Mouse (Mus musculus): Measurements from ENCODE around the gene Gm10837. TPM values are rescaled to one million over a fixed set of nuclear protein-coding genes. Genes with fewer than 3 reads are reported as not detected.

Gene Gm10837
- polyA plus RNA-seq, 1 experiment from 2014 or later, result 0.35 TPM

- Histone ChIP-seq H3K9ac (replicated peaks; ENCODE audit: low read depth, low read length) (peak overlapping the region; percentile 49; the same call in 1 of the 2 replicates), H3K4me2 (ENCODE audit: low read depth, low read length) (peak overlapping the region; percentile 39), H3K4me3 (ENCODE audit: low read depth, low read length) (peak overlapping the region; percentile 1; the same call in 1 of the 2 replicates), H3K36me3 (ENCODE audit: control insufficient read depth, insufficient read depth, low read length) (no peaks in the 10 kb centered on the region), H3K27ac (ENCODE audit: low read depth, low read length) (peak overlapping the region; percentile 56; the same call in 1 of the 2 replicates), H3K9me3 (ENCODE audit: control insufficient read depth, low read length) (no peaks in the 10 kb centered on the region), H3K27me3 (ENCODE audit: control insufficient read depth, insufficient read depth, low read length) (peaks cover 51% of the 10 kb centered on the region), H3K4me1 (ENCODE audit: control insufficient read depth, insufficient read depth, low read length) (no peaks in the 10 kb centered on the region)
- 3% methylated on average over 37 of the region's 38 CpGs for WGBS
- peak; percentile 16; the same call in 1 of the 2 replicates for ATAC-seq (ENCODE audit: low read depth)
Measured at GRCm38 (mm10) chr14:122482081-122483023, 8.0 kb upstream of the Gm10837 start.

GRCm38 (mm10) chr14:122483024-122483385 lies 7.4 kb upstream of the Gm10837 start:
- Histone ChIP-seq H3K4me1 (ENCODE audit: control insufficient read depth, insufficient read depth, low read length) (no peaks in the 10 kb centered on the region), H3K27me3 (ENCODE audit: control insufficient read depth, insufficient read depth, low read length) (peaks cover 55% of the 10 kb centered on the region), H3K9me3 (ENCODE audit: control insufficient read depth, low read length) (no peaks in the 10 kb centered on the region), H3K27ac (ENCODE audit: low read depth, low read length) (peak overlapping the region; percentile 53; the same call in 1 of the 2 replicates), H3K9ac (replicated peaks; ENCODE audit: low read depth, low read length) (no peak overlapping the region), H3K36me3 (ENCODE audit: control insufficient read depth, insufficient read depth, low read length) (no peaks in the 10 kb centered on the region), H3K4me2 (ENCODE audit: low read depth, low read length) (peak overlapping the region; percentile 39; the same call in 1 of the 2 replicates), H3K4me3 (ENCODE audit: low read depth, low read length) (no peak overlapping the region; the same call in 1 of the 2 replicates)
- WGBS, result 4% methylated on average over 5 of the region's 5 CpGs
- no peak for ATAC-seq (ENCODE audit: low read depth)

- ATAC-seq (ENCODE audit: low read depth), result 0 out of 2 replicates have a peak, but pooled peaks have one; percentile 32
- no peak overlapping the region; the same call in 1 of the 2 replicates for H3K27ac ChIP-seq (ENCODE audit: low read depth, low read length)
- H3K9ac ChIP-seq (replicated peaks; ENCODE audit: low read depth, low read length), result no peak overlapping the region; the same call in 1 of the 2 replicates
- H3K4me3 ChIP-seq (ENCODE audit: low read depth, low read length), result no peak overlapping the region
- no peaks in the 10 kb centered on the region for H3K36me3 ChIP-seq (ENCODE audit: control insufficient read depth, insufficient read depth, low read length)
- no peaks in the 10 kb centered on the region for H3K9me3 ChIP-seq (ENCODE audit: control insufficient read depth, low read length)
- 8% methylated on average over 18 of the region's 18 CpGs for WGBS
- peak overlapping the region; percentile 26; the same call in 1 of the 2 replicates for H3K4me2 ChIP-seq (ENCODE audit: low read depth, low read length)
- H3K27me3 ChIP-seq (ENCODE audit: control insufficient read depth, insufficient read depth, low read length), result peaks cover 55% of the 10 kb centered on the region
- no peaks in the 10 kb centered on the region for H3K4me1 ChIP-seq (ENCODE audit: control insufficient read depth, insufficient read depth, low read length)
Measured at GRCm38 (mm10) chr14:122483556-122484421, 6.6 kb upstream of the Gm10837 start.

- H3K4me1 ChIP-seq (ENCODE audit: control insufficient read depth, insufficient read depth, low read length), result no peaks in the 10 kb centered on the region
- peak overlapping the region; percentile 26; the same call in 1 of the 2 replicates for H3K4me2 ChIP-seq (ENCODE audit: low read depth, low read length)
- peak overlapping the region; percentile 34; the same call in 1 of the 2 replicates for H3K27ac ChIP-seq (ENCODE audit: low read depth, low read length)
- H3K9ac ChIP-seq (replicated peaks; ENCODE audit: low read depth, low read length), result no peak overlapping the region
- ATAC-seq (ENCODE audit: low read depth), result no peak
- H3K36me3 ChIP-seq (ENCODE audit: control insufficient read depth, insufficient read depth, low read length), result no peaks in the 10 kb centered on the region
- WGBS, result 36% methylated on average over 2 of the region's 4 CpGs
- no peak overlapping the region for H3K4me3 ChIP-seq (ENCODE audit: low read depth, low read length)
- H3K27me3 ChIP-seq (ENCODE audit: control insufficient read depth, insufficient read depth, low read length), result peaks cover 55% of the 10 kb centered on the region
- H3K9me3 ChIP-seq (ENCODE audit: control insufficient read depth, low read length), result no peaks in the 10 kb centered on the region
Measured at GRCm38 (mm10) chr14:122484458-122484843, 5.9 kb upstream of the Gm10837 start.

GRCm38 (mm10) chr14:122484844-122485551 lies 5.4 kb upstream of the Gm10837 start:
- 3% methylated on average over 24 of the region's 24 CpGs for WGBS
- no peaks in the 10 kb centered on the region for H3K4me1 ChIP-seq (ENCODE audit: control insufficient read depth, insufficient read depth, low read length)
- no peak for ATAC-seq (ENCODE audit: low read depth)
- no peak overlapping the region for H3K9ac ChIP-seq (replicated peaks; ENCODE audit: low read depth, low read length)
- no peaks in the 10 kb centered on the region for H3K9me3 ChIP-seq (ENCODE audit: control insufficient read depth, low read length)
- peaks cover 55% of the 10 kb centered on the region for H3K27me3 ChIP-seq (ENCODE audit: control insufficient read depth, insufficient read depth, low read length)
- H3K36me3 ChIP-seq (ENCODE audit: control insufficient read depth, insufficient read depth, low read length), result no peaks in the 10 kb centered on the region
- peak overlapping the region; percentile 34; the same call in 1 of the 2 replicates for H3K27ac ChIP-seq (ENCODE audit: low read depth, low read length)
- H3K4me2 ChIP-seq (ENCODE audit: low read depth, low read length), result peak overlapping the region; percentile 15; the same call in 1 of the 2 replicates
- no peak overlapping the region for H3K4me3 ChIP-seq (ENCODE audit: low read depth, low read length)

GRCm38 (mm10) chr14:122485635-122486181 lies 4.7 kb upstream of the Gm10837 start:
- Histone ChIP-seq H3K4me1 (ENCODE audit: control insufficient read depth, insufficient read depth, low read length) (no peaks in the 10 kb centered on the region), H3K4me2 (ENCODE audit: low read depth, low read length) (peak overlapping the region; percentile 15; the same call in 1 of the 2 replicates), H3K4me3 (ENCODE audit: low read depth, low read length) (no peak overlapping the region), H3K9me3 (ENCODE audit: control insufficient read depth, low read length) (no peaks in the 10 kb centered on the region), H3K27me3 (ENCODE audit: control insufficient read depth, insufficient read depth, low read length) (peaks cover 55% of the 10 kb centered on the region), H3K9ac (replicated peaks; ENCODE audit: low read depth, low read length) (no peak overlapping the region), H3K27ac (ENCODE audit: low read depth, low read length) (no peak overlapping the region; the same call in 1 of the 2 replicates), H3K36me3 (ENCODE audit: control insufficient read depth, insufficient read depth, low read length) (no peaks in the 10 kb centered on the region)
- ATAC-seq (ENCODE audit: low read depth), result no peak
- 5% methylated on average over 12 of the region's 12 CpGs for WGBS

- H3K27ac ChIP-seq (ENCODE audit: low read depth, low read length), result no peak overlapping the region
- no peaks in the 10 kb centered on the region for H3K9me3 ChIP-seq (ENCODE audit: control insufficient read depth, low read length)
- no peak overlapping the region for H3K9ac ChIP-seq (replicated peaks; ENCODE audit: low read depth, low read length)
- no peaks in the 10 kb centered on the region for H3K36me3 ChIP-seq (ENCODE audit: control insufficient read depth, insufficient read depth, low read length)
- ATAC-seq (ENCODE audit: low read depth), result no peak
- no peaks in the 10 kb centered on the region for H3K4me1 ChIP-seq (ENCODE audit: control insufficient read depth, insufficient read depth, low read length)
- 9% methylated on average over 1 of the region's 1 CpGs for WGBS
- H3K4me2 ChIP-seq (ENCODE audit: low read depth, low read length), result no peak overlapping the region
- peaks cover 56% of the 10 kb centered on the region for H3K27me3 ChIP-seq (ENCODE audit: control insufficient read depth, insufficient read depth, low read length)
- H3K4me3 ChIP-seq (ENCODE audit: low read depth, low read length), result no peak overlapping the region
Measured at GRCm38 (mm10) chr14:122486611-122487010, 3.8 kb upstream of the Gm10837 start.

GRCm38 (mm10) chr14:122487366-122487765 lies 3.0 kb upstream of the Gm10837 start:
- Histone ChIP-seq H3K27me3 (ENCODE audit: control insufficient read depth, insufficient read depth, low read length) (peaks cover 50% of the 10 kb centered on the region), H3K27ac (ENCODE audit: low read depth, low read length) (no peak overlapping the region)

More at GRCm38 (mm10) chr14:122487366-122487765, 3.0 kb upstream of the Gm10837 start:
- Histone ChIP-seq H3K9me3 (ENCODE audit: control insufficient read depth, low read length) (no peaks in the 10 kb centered on the region), H3K9ac (replicated peaks; ENCODE audit: low read depth, low read length) (no peak overlapping the region), H3K4me2 (ENCODE audit: low read depth, low read length) (no peak overlapping the region), H3K36me3 (ENCODE audit: control insufficient read depth, insufficient read depth, low read length) (no peaks in the 10 kb centered on the region), H3K4me3 (ENCODE audit: low read depth, low read length) (no peak overlapping the region), H3K4me1 (ENCODE audit: control insufficient read depth, insufficient read depth, low read length) (no peaks in the 10 kb centered on the region)
- ATAC-seq (ENCODE audit: low read depth), result no peak
- 11% methylated on average over 5 of the region's 5 CpGs for WGBS
